Mouse (Mus musculus): Measurements from ENCODE around the gene Krt33b. TPM values are rescaled to one million over a fixed set of nuclear protein-coding genes. Genes with fewer than 3 reads are reported as not detected.
A peak's percentile ranks its signal among the peaks of the same experiment; 100 is the strongest.

The Krt33b gene
- total RNA-seq (2021) = not detected

DNA sequence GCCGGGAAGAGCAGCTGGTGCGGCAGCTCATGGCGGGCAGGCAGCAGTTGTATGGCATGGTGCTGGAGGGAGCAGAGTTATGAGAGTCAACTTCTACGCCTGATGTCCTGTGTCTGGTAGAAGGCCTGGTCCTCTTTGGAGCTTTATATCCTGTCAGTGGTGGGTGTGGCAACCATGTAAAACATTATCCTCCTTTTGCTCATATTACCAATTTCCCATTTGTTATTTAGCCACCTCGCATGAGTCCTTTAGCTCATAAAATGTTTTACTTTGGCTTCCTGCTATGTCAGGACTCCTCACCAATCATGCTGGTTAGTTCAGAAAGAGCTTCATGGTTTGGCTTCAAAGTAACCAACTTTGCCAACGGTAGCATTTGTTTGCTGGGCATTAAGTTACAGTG lies at the start of gene Krt33b:
Gene Krt33b, minus strand, starts transcription at position 101 of the 400 bp plus-strand sequence.
- intact Hi-C loops (cut with DNase I) = no loop called here
- DNase-seq = no peak

DNA sequence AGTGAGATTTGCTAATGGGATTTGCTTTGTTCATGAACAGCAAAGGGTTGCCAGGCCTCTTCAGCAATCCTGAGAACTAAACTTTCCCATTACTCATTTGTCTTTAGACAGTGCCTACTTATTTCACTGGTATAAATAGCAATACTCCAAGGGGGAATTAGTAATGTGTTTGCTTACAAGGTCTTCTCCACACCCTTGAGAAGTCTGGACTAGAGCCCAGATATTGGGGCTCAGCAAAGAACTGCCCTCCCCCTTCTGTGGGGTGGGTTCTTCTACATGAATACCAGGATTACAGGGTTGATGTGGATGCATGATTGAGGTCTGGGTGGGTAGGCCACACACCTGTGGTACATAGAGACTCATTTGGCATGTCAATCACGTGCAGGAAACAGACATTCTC lies 44.2 kb upstream of the Krt33b start:
- intact Hi-C loops (cut with DNase I) = no loop called here
- DNase-seq = no peak

DNA sequence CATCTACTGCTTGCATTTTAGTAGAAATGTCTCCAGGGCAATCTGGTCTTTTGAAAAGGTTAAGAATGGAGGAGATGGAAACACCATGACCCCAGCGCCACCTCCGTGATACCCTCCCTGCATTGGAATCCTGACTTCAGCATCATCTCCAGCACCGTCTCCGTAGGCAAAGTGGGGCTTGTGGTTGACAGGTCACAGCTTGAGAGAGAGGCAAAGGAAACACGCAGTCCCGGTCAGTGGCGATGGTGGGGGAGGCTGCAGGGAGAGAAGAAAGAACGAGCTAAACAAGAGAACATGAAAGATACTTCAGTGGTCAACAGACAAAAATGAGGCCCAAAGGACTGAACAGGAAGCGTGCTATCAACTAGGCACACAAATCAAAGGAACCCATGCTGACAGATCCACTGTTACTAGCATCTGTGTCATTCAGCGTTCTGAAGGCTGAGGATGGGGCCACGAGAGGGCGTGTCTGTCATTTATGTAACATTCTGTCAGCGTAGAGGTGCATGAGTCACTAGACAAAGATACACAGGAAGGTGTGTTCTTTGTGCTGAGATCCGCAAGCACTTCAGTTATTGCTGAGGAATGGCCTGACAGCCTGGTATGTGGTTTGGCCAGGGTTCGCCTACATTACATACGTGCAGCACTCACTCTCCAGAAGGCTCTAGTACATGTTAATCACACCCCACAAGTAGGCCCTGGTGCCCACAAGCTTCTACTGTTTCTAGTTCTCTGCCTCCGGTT lies 37.8 kb upstream of the Krt33b start:
- intact Hi-C loops (cut with DNase I) = loop anchor here (5.0 kb wide), 1 partner anchor 100 kb away; no protein-coding TSS in a partner anchor
- DNase-seq = no peak

DNA sequence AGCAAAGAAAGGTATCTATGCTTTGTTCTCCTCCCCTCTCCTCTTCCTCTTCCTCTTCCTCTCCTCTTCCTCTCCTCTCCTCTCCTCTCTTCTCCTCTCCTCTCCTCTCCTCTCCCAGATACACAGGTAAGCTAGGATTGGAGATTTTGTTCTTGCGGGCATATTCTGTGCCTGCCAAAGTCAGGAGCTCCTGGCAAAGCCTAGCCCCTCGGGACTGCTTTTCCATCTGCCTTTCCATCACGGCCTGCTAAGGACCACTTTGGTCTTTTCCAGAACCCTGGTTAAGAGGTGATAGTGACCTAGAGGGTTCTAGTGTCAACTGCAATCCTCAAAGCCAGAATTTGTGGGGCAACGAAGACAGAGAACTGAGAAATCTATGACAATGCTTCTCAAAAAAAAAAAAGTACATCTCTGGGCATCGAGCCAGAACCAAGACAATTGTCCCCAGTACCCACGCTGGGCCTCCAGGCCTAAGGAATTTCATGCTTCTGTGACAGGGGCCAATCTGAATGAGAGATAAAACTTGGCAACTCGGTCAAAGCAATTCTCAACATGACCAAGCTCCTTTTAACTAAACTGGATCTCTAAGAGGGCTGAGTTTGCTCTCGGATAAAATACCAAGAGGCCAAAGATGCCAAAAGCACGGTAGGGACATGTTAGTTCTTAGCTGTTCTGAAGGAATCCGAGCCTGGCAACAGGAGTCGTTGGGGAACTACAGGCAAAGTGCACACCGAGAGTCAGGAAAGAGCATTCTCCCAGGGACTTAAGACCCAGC lies 36.8 kb upstream of the Krt33b start:
- peak in 1 of 2 experiments; percentile 1 for DNase-seq
- intact Hi-C loops (cut with DNase I) = loop anchor here (5.0 kb wide), 1 partner anchor 101 kb away; no protein-coding TSS in a partner anchor

DNA sequence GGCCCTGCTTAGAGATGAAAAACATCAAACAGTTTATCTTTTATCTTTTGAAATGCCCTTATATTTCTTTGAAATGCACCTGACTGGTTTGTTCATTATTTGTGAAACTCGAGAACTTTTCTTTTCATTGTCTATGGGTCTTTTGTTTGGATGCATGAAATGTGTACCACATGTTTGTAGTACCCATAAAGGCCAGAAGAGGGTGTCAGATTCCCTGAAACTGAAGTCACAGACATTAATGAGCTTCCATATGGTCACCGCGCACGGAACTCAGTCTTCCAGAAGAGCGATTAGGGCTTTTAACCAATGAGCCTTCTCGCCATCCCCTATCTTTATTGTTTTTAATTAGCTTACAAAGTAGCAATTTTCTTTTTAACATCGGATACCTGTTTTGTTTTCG lies 29.2 kb upstream of the Krt33b start:
- no peak for DNase-seq
- intact Hi-C loops (cut with DNase I) = no loop called here

DNA sequence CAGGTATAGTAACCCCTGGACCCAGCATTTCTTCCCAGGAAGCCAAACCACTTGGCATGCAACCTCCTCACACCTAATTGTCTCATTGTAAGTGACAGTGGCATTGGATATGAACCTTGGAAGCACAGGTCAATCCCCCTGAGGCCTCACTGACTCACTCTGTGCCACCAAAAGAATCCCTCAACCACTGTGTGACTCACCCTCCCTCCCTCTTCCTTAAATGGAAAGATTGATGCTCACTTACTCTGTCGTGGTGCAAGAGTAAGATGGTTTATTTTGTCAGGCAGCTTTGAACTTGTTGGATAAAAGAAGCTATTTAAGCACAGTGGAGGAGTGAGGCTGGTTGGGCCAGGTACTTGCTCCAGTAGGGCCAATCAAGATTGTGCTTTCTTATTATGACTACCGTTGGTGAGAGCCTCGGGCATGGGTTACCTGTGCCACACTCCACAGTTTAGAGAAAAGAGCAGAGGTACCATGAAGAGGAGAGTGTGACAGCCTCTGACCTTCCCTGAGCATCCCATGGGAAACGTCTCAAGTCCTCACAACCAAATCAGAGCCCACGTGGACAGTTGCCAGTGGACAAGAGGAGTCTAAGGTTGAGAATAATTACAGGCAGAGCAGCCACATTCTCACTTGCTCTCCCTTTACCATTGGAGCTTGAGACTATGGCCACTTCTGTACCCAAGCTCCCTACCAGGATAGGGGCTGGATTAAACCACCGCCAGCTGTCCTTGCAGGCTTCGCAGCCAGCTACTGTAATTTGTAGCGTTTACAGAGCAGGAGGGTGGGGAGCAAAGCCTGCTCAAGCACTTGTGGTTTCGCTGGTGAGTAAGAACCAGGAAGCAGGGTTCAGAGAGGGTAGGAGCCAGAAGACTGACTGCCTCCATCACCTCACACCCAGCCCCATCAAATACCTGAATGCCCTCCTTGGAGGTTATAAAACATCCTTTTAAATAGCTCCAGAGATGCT lies 26.3 kb upstream of the Krt33b start:
- intact Hi-C loops (cut with DNase I) = no loop called here
- DNase-seq = no peak

DNA sequence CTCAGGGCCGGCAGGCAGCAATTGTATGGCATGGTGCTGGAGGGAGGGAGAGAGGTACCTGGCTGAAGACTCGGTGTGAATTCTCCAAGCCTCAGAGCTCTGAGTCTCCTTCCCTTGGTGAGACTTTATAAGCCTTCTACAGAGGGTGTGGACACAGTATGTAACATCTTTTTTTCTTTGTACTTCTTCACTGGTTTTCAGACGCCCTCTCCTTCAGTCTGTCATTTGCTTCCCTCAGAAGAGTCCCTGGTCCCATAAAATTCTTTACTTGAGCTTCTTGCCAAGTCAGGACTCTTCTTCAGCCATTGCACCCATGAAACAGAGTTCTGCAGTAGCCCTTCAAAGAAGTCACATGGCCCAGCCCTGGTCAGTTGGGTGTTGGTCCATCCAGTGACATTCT lies 20.8 kb upstream of the Krt33b start, which contains the start of gene Krt31:
Gene Krt31, minus strand, starts transcription at position 101 of the 400 bp plus-strand sequence.
- no peak for DNase-seq
- intact Hi-C loops (cut with DNase I) = no loop called here

DNA sequence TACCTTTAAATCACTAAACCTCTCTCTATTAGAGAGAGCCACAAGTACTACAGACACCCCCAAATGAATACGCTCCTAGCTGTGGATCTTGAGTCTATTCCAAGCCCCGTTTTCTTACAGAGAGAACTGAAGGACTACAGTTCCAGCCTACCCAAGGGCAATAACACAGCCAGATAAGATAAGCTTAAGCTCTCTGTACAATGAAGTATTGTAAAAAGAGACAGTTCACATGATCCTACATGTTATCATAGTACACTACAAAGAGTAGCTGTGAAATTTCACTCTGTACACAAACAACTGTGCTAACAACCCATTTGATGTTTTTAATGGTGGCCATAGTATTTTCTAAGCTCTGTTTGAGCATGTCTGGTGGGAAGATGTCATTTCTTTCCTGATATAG lies 17.5 kb upstream of the Krt33b start:
- intact Hi-C loops (cut with DNase I) = no loop called here
- DNase-seq = no peak

DNA sequence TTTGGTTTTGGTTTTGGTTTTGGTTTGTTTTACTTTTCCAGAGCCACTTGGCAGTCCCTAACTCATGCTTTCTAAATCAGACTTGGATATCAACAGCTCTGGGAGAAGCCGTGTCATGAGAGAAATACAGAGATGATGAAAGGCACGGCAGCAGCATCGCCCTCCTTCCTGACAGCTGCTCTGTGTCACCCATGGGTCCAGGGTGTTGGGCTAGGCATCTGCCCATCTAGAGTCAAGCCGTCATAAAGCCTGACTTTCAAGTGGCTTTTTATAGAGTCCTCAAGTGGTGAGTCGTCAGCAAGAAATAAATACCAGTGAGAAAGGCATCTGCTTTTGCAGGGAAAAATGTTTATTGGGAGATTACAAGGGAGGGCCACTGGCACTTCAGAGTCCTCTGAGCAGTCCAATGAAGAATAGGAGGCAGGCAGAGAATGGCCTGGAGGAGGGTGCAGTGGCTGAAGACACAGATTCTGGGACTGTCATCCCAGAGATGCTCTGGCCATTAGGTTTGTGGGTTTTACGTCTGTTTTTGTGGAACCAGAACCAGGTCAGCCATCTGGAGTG lies 16.7 kb upstream of the Krt33b start:
- intact Hi-C loops (cut with DNase I) = no loop called here
- no peak for DNase-seq

DNA sequence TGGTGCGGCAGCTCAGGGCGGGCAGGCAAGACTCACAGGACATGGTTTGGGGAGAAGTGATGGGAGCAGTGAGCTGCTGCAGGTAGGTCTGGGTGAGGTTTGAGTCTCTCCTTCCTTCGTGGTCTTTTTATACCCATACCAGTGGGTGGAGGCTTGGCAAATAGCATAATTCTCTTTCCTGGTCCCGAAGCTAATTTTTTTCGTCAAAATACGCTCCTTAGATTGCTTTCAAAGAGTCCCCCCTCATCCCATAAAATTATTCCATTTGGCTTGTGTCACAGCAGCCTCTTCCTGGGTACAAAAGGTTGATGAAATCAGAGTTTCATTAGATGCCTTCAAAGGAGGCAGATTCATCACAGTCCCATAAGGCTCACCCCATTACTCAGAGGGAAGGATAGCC lies 11.8 kb upstream of the Krt33b start, which contains the start of gene Krt34:
Gene Krt34, minus strand, starts transcription at position 101 of the 400 bp plus-strand sequence.
- intact Hi-C loops (cut with DNase I) = no loop called here
- DNase-seq = no peak

DNA sequence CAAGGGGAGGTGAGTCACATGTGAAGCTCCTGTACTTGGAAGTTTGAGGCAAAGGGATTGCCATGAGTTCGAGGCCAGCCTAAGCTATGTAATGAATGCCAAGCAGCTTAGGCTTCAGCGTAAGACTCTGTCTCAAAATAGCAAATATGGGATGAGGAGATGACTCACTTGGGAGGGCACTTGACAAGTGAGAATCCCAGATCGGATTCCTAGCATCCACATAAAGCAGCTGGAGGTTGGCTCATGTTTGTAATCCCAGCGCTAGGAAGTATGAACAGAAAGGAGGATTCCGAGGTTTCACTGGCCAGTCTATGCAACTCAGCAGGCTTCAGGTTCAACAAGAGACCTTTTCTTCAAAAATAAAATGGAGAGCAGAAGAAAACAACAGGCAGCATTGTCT lies 8.2 kb downstream of the Krt33b start:
- no peak for DNase-seq
- intact Hi-C loops (cut with DNase I) = no loop called here

DNA sequence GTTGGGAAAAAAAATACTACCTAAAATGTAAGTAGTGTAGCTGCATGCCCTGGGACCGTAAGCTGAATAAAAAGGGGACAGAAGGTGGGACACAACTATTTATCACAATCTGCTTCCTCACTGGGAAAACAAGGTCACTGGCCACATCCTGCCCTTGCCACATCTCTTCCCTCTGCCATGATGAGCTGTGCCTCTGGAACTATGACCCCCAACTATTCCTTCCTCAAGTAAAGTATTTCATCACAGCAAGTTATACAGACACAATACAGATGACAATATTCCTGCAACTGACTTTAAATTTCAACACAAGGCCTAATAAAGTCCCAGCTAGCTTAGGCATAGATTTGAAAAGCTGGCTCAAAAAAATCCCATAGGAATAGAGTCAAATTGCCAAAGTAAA lies 10.2 kb downstream of the Krt33b start:
- intact Hi-C loops (cut with DNase I) = no loop called here
- no peak for DNase-seq

DNA sequence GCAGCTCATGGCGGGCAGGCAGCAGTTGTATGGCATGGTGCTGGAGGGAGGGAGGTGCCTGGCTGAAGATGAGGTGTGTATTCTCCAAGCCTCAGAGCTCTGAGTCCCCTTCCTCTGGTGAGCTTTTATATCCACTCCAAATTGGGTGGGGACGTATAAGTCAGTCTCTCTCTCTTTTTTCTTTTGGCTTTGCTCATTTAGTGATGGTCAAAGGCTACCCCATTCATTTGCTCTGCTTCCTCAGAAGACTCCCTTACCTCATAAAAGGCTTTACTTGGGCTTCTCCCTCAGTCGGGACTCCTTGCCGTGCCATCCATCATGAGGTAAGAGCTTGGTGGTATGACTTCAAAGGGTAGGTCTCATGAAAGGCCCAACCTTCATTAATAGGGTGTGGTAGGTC lies 13.6 kb downstream of the Krt33b start, which contains the start of gene Krt33a:
Gene Krt33a, minus strand, starts transcription at position 101 of the 400 bp plus-strand sequence.
- intact Hi-C loops (cut with DNase I) = no loop called here
- DNase-seq = no peak

DNA sequence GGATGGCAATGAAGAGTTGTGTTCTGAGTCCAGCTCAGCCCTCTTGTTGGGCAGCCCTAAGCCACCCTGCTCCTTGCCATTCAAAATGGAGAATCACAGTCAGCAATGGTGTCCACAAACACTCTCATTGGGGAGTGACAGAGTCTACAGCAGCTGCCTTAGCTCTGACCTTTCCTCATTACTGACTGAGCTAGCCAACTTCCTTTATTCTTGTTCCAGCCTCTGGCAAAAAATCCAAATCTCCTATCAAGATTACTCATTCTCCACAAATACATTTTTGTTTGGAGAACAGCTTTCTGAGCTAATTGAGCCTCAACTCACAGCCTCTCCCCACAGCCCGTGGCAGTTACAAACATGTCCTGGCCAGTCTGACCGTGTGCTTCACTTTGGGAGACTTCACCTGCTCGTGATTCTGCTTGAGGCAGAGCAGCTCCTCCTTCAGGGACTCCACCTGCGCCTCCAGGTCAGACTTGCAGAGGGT lies 15.9 kb downstream of the Krt33b start:
- intact Hi-C loops (cut with DNase I) = no loop called here
- DNase-seq = peak in 1 of 2 experiments; percentile 7

DNA sequence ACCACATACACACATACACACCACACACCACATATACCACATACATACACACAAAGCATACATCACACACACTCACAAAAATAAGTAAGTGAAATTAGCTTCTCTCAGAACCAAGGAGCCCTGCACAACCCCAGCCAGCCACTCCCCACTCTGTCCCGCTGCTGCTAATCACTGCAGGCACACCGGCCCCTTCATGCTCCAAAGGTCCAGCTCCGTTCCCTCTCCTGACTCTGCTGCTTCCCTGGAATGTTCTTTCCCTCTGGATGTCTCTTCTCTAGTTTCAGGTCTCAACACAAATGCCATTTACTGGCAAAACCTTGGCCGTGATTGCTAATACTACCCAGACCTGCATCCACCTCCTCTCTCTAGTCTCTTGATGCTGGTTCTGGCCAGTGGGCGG lies 19.0 kb downstream of the Krt33b start:
- no peak for DNase-seq
- intact Hi-C loops (cut with DNase I) = no loop called here

DNA sequence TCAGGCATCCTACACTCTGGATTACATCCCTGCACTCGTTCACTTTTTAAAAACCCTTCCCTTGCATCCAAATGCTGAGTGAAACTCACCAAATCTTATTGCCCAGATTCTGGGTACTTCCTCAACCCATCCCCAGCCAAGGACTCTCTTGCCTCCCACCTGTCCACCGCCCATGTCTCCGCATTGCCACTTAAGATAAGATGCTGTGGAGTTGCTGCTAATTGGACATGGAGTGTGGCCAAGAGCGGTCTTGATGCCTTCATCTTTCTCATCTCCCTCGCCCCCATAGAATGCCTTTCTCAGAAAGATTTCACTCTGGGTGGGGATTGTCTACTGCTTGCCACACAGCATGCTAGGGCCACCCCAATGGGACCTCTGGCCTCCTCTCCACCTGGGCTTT lies 21.3 kb downstream of the Krt33b start:
- DNase-seq = no peak
- intact Hi-C loops (cut with DNase I) = no loop called here

DNA sequence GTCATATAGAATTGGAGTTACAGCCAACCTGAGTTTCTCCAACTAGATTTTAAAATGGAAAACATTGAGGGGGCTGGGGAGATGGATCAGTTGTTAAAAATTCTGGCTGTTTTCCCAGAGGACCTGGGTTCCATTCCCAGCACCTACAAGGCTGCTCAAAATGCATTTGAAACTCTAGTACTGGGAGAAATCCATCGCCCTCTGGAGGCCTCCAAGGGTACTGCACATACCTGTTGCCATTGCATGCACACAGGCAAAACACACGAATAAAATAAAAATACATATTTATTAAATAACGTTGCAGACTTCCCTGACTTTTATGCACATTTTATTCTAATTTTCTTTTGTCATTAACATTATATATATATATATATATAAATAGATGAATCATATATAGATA lies 23.0 kb downstream of the Krt33b start:
- DNase-seq = no peak
- intact Hi-C loops (cut with DNase I) = no loop called here

DNA sequence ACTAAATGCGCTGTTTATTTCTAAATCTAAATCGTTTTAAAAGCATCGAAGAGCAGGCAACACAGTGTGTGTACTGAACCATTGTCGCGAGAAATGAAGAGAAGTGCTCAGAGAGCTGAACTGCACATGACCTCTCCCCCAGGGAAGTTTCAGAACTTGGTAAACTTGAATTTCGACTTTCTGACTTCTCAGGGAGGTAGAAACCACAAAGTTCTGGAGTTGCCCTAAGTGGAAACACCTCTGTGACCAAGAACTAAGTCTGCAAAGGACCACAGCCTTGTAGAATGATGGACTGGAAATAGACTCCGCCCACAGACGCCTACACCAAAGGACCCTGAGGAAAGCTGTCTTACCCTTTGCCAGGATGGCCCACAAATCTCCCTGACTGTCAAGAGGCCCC lies 23.8 kb downstream of the Krt33b start:
- DNase-seq = no peak
- intact Hi-C loops (cut with DNase I) = loop anchor here (2.0 kb wide), 1 partner anchor 541 kb away; no protein-coding TSS in a partner anchor

DNA sequence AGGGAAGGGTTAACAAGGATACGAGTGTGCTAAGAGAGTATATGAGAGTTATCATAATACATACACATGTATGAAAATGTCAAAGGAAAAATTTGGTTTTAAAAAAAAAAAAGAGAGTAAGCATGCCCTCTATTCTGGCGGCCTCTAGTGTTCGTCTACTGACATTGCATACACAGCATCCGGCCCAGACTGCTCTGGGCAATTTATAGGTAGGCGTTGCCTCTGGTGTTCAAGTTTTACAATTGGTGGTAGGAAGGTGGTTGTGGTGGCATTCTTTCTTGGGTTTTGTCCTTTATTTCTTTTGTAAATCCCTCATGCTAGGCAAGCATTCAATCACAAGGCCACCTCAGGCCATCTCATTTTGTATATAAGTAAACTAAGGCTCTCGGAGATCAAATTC lies 24.8 kb downstream of the Krt33b start:
- intact Hi-C loops (cut with DNase I) = loop anchor here (2.0 kb wide), 1 partner anchor 540 kb away; no protein-coding TSS in a partner anchor
- DNase-seq = peak; percentile 35 to 69

DNA sequence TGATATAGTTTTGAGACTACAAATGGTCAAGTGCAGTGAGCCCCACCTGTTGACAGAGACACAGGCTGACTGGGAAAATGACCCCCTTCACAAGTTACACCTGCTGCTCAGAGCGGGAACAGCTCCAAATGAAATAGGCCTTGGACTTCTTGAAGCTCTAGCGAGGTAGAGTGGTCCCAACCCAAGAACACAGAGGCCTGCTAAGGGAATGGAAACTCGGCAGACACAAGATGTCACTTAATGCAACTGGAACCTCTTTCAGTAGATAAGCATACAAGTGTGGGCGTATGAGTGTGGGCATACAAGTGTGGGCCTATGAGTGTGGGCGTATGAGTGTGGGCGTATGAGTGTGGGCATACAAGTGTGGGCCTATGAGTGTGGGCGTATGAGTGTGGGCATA lies 30.6 kb downstream of the Krt33b start:
- DNase-seq = no peak
- intact Hi-C loops (cut with DNase I) = no loop called here
